Mouse (Mus musculus): ENCODE measurements around the gene Grik5. TPM values are rescaled to one million over a fixed set of nuclear protein-coding genes. Genes with fewer than 3 reads are reported as not detected.

Gene Grik5
- total RNA-seq, 1 experiment from 2014 or later = 2.1 TPM

DNA sequence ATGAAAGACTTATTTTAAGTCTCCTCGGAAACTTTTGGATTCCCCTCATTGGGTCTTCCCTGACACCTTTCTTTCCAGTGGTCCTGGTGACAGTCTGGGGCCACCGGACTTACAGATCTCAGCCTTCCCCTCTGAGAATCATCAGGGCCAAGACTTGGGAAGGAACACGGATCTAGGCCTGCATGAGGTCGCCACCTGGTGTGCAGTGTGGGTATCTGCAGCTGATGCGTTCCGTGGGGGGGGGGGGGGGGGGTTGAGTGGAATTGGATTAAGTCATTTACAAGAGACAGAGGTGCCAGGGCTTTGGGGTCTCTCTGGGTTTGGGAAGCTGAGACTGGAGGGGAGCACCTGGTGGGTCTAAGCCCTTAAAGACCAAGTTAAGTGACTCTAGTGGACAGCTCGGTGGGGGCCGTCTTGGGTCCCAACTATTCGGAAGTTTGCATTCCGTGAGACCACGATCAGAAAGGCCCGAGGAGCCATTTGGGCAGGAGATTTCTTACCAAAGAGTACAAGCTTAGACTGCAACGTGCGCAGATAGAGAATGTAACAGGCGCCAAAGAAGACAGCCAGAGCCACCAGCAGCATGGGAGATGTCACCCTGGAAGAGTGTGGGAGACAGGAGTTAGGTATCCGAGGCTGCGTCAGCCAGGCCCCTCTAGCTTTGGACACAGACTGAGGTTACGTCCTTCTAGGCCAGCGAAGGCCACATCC, 100.7 kb downstream of the Grik5 start:
- ATAC-seq (ENCODE audit: extremely low read depth, insufficient number of reproducible peaks, low FRiP score, poor library complexity, severe bottlenecking) = peak; percentile 27; the same call in 1 of the 2 replicates

- ATAC-seq (ENCODE audit: extremely low read depth, insufficient number of reproducible peaks, low FRiP score, poor library complexity, severe bottlenecking) = no peak
These were observed 101.8 kb downstream of the Grik5 start for GRCm38 (mm10) chr7:24970341-24970740.

GRCm38 (mm10) chr7:24969805-24970204, 102.3 kb downstream of the Grik5 start:
- no peak for ATAC-seq (ENCODE audit: extremely low read depth, insufficient number of reproducible peaks, low FRiP score, poor library complexity, severe bottlenecking)

- no peak for ATAC-seq (ENCODE audit: extremely low read depth, insufficient number of reproducible peaks, low FRiP score, poor library complexity, severe bottlenecking)
These were observed 103.7 kb downstream of the Grik5 start for GRCm38 (mm10) chr7:24968463-24968862.

DNA sequence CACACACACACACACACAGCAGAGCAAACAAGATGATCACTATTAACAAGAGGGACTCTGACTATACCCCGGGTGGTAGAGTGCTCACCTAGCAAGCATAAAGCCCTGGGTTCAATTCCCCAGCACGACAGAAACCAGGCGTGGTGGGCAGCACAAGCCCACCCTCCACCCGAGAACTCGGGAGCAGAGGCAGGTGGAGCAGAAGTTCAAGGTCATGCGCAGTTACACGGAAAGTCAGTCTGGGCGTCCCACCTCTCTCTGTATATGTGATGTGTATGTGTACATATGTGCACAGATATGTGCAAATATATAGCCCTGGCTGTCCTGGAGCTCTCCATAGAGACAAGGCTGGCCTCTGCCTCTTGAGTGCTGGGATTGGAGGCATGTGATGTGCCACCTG, 104.2 kb downstream of the Grik5 start:
- no peak for ATAC-seq (ENCODE audit: extremely low read depth, insufficient number of reproducible peaks, low FRiP score, poor library complexity, severe bottlenecking)

- peak; percentile 73 for ATAC-seq (ENCODE audit: extremely low read depth, insufficient number of reproducible peaks, low FRiP score, poor library complexity, severe bottlenecking)
These were observed 107.1 kb downstream of the Grik5 start for GRCm38 (mm10) chr7:24964897-24965535.

- ATAC-seq (ENCODE audit: extremely low read depth, insufficient number of reproducible peaks, low FRiP score, poor library complexity, severe bottlenecking) = no peak
These were observed 107.9 kb downstream of the Grik5 start for GRCm38 (mm10) chr7:24964288-24964687.

Other genes starting within 250 kb of the Grik5 start
- gene Gm9844, start 210.1 kb downstream of the Grik5 start, total RNA-seq (2017) = 5.2 and 7.1 TPM in 2 replicates
- gene Lypd4, start 202.4 kb downstream of the Grik5 start, total RNA-seq (2017) = not detected in 2 replicates
- gene Dmrtc2, start 202.3 kb downstream of the Grik5 start, total RNA-seq (2017) = not detected in 2 replicates
- 834 and 844 TPM in 2 replicates for gene Rps19, start 188.0 kb downstream of the Grik5 start, total RNA-seq (2017)
- 464 and 482 TPM in 2 replicates for gene Cd79a, start 175.0 kb downstream of the Grik5 start, total RNA-seq (2017)
- gene Arhgef1, start 169.4 kb downstream of the Grik5 start, total RNA-seq (2017) = 473 and 474 TPM in 2 replicates
- gene Gm4881, start 127.9 kb downstream of the Grik5 start, total RNA-seq (2017) = not detected in 2 replicates
- gene Rabac1, start 99.6 kb downstream of the Grik5 start, total RNA-seq (2017) = 201 and 229 TPM in 2 replicates
- 60.2 and 66.9 TPM in 2 replicates for gene Atp1a3, start 66.4 kb downstream of the Grik5 start, total RNA-seq (2017)
- 11.6 and 11.9 TPM in 2 replicates for gene Zfp574, start 221 bp upstream of the Grik5 start, total RNA-seq (2017)
- gene Pou2f2, start 107.4 kb upstream of the Grik5 start, total RNA-seq (2017) = 47.4 and 53.1 TPM in 2 replicates
- 85.2 and 92.0 TPM in 2 replicates for gene Dedd2, start 148.3 kb upstream of the Grik5 start, total RNA-seq (2017)
- gene Zfp526, start 149.1 kb upstream of the Grik5 start, total RNA-seq (2017) = 9.6 and 10.0 TPM in 2 replicates
- gene Gsk3a, start 165.5 kb upstream of the Grik5 start, total RNA-seq (2017) = 75.4 and 85.4 TPM in 2 replicates
- gene Erf, start 178.4 kb upstream of the Grik5 start, total RNA-seq (2017) = 6.4 and 9.7 TPM in 2 replicates
- 143 and 163 TPM in 2 replicates for gene Cic, start 195.4 kb upstream of the Grik5 start, total RNA-seq (2017)
- gene Pafah1b3, start 225.6 kb upstream of the Grik5 start, total RNA-seq (2017) = 33.6 and 47.8 TPM in 2 replicates
- not detected in 2 replicates for gene Prr19, start 229.1 kb upstream of the Grik5 start, total RNA-seq (2017)
- gene Tmem145, start 233.8 kb upstream of the Grik5 start, total RNA-seq (2017) = not detected in 2 replicates
- 0.23 and 0.37 TPM in 2 replicates for gene Megf8, start 244.8 kb upstream of the Grik5 start, total RNA-seq (2017)

All from neutrophil, adult 5-6 weeks (primary cell).